Mouse (Mus musculus) thymus, adult 2 months (tissue): ENCODE data around the gene Dnm3.

Source experiments
- CTCF ChIP-seq: fragments of 200-500 bp; IDR thresholded peaks from 2 replicates; pipeline ENCODE4 v1.5.1; 2012; ENCODE audit warnings: mild to moderate bottlenecking, control low read depth, low read length, moderate library complexity, borderline replicate concordance; ENCODE audit not compliant: control insufficient read depth, poor library complexity, insufficient read depth; ENCODE audit errors: extremely low read depth
- POLR2A ChIP-seq: fragments of 200-500 bp; IDR thresholded peaks from 2 replicates; pipeline ENCODE4 v1.6.1; 2012; ENCODE audit warnings: mild to moderate bottlenecking, low read length, control low read depth, moderate library complexity; ENCODE audit not compliant: control insufficient read depth, poor library complexity, insufficient read depth; ENCODE audit errors: extremely low read depth

DNA sequence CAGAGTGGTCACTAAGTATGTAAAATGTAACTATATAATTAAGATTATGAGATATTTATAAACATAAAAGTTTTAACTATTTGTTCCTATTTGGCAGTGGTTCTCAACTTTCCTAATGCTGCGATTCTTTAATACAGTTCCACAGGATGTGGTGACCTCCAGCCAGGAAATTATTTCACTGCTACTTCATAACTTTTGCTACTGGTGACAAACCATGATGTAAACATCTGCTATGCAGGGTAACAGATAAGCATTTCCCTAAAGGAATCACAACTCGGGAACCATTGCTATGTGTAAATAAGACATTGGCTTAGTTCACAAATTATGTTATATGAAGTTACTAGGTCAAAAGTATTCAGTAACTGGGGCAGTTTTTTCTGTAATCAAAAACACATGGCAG lies 48.9 kb downstream of the Dnm3 start:
- no peak for TF ChIP-seq CTCF
- no peak for TF ChIP-seq POLR2A
